Mouse (Mus musculus) cerebellum, adult 2 months (tissue): Measurements from ENCODE around the gene Tiprl.

ENCODE experiments used
- CTCF ChIP-seq: fragments of 200-500 bp; IDR thresholded peaks from 2 replicates; pipeline ENCODE4 v1.5.1; 2011; ENCODE audit warnings: low read depth, mild to moderate bottlenecking, control low read depth, low read length, moderate library complexity, borderline replicate concordance; ENCODE audit not compliant: insufficient read depth
- POLR2A ChIP-seq: fragments of 200-500 bp; IDR thresholded peaks from 2 replicates; pipeline ENCODE4 v1.6.1; 2011; ENCODE audit warnings: low read length, control low read depth, borderline replicate concordance; ENCODE audit not compliant: insufficient read depth

DNA sequence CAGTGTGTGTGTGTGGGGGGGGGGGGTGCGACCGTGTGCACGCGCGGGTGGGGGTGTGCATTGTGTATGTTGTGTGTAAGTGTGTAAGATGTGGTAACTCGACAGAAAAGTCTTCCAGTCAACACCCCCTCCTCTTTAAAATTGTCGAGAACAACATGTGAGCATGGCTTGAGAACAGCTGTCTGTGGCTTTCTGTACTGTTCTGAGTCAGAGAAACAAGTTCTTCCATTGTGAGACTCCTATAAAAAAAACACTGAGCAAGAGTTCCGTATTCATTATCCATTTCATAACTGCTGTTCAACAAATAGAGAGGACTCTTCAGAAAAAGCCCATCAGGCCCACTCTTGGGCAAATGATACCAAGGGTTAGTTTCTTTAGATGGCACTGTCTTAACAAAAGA lies 36.0 kb downstream of the Tiprl start:
- no peak for TF ChIP-seq CTCF
- no peak for TF ChIP-seq POLR2A
